Mouse (Mus musculus) forebrain, embryonic 14.5 days (tissue): ENCODE measurements around the gene Gm21586. TPM values are rescaled to one million over a fixed set of nuclear protein-coding genes. Genes with fewer than 3 reads are reported as not detected.
"Not testable (repeated sequence)": the region's sequence is repeated elsewhere in the genome, so short reads cannot be mapped to it uniquely, and the experiment has no call there.

Experiments
- ATAC-seq: fragments of 200-750 bp; cut with Nextera tagmentation; 2 replicates; pipeline ENCODE4 v1.8.0; 2017; ENCODE audit warnings: mild to moderate bottlenecking, moderate library complexity
- DNase-seq: peaks from one replicate; pipeline ENCODE4 v3.0.0-alpha.2; 2015; ENCODE audit warnings: low spot score
- H3K27ac ChIP-seq: fragments of 300-500 bp; sonication (generic); 2 replicates; pipeline ENCODE4 v1.5.1; 2014; ENCODE audit warnings: low read depth, mild to moderate bottlenecking, control low read depth, low read length, moderate library complexity
- H3K27me3 ChIP-seq: fragments of 300-500 bp; sonication (generic); replicated peaks from 2 replicates; pipeline ENCODE4 v1.6.1; 2014; ENCODE audit warnings: low read length, control low read depth, mixed read lengths; ENCODE audit not compliant: control insufficient read depth, insufficient read depth
- H3K36me3 ChIP-seq: fragments of 300-500 bp; sonication (generic); 2 replicates; pipeline ENCODE4 v1.6.1; 2014; ENCODE audit warnings: low read length, control low read depth; ENCODE audit not compliant: control insufficient read depth, insufficient read depth
- H3K4me1 ChIP-seq: fragments of 300-500 bp; sonication (generic); 2 replicates; pipeline ENCODE4 v1.6.1; 2014; ENCODE audit warnings: antibody characterized with exemption, low read length, control low read depth; ENCODE audit not compliant: control insufficient read depth, insufficient read depth
- H3K4me2 ChIP-seq: fragments of 300-500 bp; sonication (generic); 2 replicates; pipeline ENCODE4 v1.6.1; 2014; ENCODE audit warnings: mild to moderate bottlenecking, control low read depth, low read length
- H3K4me3 ChIP-seq: fragments of 300-500 bp; sonication (generic); 2 replicates; pipeline ENCODE4 v1.5.1; 2014; ENCODE audit warnings: low read depth, low read length, control low read depth
- H3K9ac ChIP-seq: fragments of 300-500 bp; sonication (generic); 2 replicates; pipeline ENCODE4 v1.6.1; 2014; ENCODE audit warnings: mild to moderate bottlenecking, low read length, control low read depth, moderate library complexity
- H3K9me3 ChIP-seq: fragments of 300-500 bp; sonication (generic); replicated peaks from 2 replicates; pipeline ENCODE4 v1.6.1; 2016; ENCODE audit warnings: low read length, control low read depth, mixed read lengths; ENCODE audit not compliant: control insufficient read depth
- WGBS: fragments of 180-500 bp; shearing (Covaris S2); extraction: QIAGEN DNeasy Blood & Tissue Kit; methylation state at CpG from one replicate; pipeline ENCODE4 v1.1.7; 2014; 5-methylcytosine and 5-hydroxymethylcytosine counted together
- polyA plus RNA-seq: library from polyadenylated mRNA; unstranded; fragments of >200 nt; fragmentation: Nextera tagmentation; extraction: Ambion mirVana; gene quantifications from 2 replicates; pipeline ENCODE4 v1.2.1, GENCODE M21; 2014

Gene Gm21586
- polyA plus RNA-seq = not detected in 2 replicates

DNA sequence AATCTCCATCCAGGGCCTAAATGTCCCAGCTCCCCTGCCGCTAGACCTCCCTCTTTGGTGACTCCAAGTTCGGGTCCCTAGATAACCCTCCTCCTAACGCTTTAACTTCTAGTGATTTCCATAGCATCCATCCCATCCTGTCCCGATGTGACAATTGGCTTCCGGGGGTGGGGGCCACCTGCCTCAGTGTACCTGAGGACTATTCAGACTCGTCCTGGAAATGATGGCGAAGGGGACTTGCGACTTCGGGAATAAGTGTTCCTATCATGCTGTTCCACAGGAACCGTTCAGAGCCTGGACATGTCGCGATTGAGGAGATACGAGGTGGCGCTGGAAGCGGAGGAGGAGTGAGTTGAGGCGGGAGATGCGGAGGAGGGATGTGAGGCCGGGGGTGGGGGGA lies at the start of gene Gm21586:
Gm21586 (plus strand) TSS at position 301 of the 400 bp plus-strand sequence.
- H3K4me3 ChIP-seq, H3K36me3 ChIP-seq, ATAC-seq, H3K4me2 ChIP-seq, H3K27ac ChIP-seq, H3K27me3 ChIP-seq, H3K9ac ChIP-seq, H3K4me1 ChIP-seq, H3K9me3 ChIP-seq, DNase-seq: not testable (repeated sequence)
- no CpG with 5 or more reads among the region's 18 CpGs for WGBS

DNA sequence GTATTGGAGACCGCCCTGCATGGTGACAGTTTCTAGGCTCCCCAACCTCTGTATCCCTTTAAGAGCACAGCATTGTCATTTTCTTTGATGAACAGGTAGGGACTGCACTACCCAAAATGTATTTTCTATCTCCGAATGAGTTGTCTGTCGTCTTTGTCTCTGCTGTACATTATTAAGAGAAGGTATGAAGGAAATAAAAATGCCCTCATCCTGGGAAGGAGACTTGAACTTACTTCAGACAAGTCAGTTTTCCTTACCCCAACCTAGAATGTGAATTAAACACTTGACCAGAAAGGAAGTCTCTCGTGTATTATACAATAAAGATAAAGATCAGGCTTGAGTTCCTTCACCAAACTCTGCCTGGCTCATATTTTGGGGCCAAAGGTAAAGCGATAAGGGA lies 27.3 kb downstream of the Gm21586 start, which contains the start of gene Gm2163:
Gm2163 (plus strand) TSS at position 301 of the 400 bp plus-strand sequence.
- not testable (repeated sequence) for H3K9ac ChIP-seq, H3K4me2 ChIP-seq, H3K36me3 ChIP-seq, ATAC-seq, H3K4me1 ChIP-seq, DNase-seq, H3K27ac ChIP-seq, H3K4me3 ChIP-seq, H3K9me3 ChIP-seq, H3K27me3 ChIP-seq
- WGBS = no CpG with 5 or more reads among the region's 5 CpGs

Other genes with a start within 250 kb of the Gm21586 start
- not detected in 2 replicates for gene Gm10600, start 198.7 kb upstream of the Gm21586 start, polyA plus RNA-seq
- gene Ccl21b, start 183.6 kb upstream of the Gm21586 start, polyA plus RNA-seq = not detected in 2 replicates
- not detected in 2 replicates for gene Gm21953, start 145.1 kb upstream of the Gm21586 start, polyA plus RNA-seq
- gene Fam205a3, start 121.0 kb upstream of the Gm21586 start, polyA plus RNA-seq = not detected in 2 replicates
- 0.14 TPM in 1 of 2 replicates, not detected in the other for gene Gm2163, start 27.4 kb downstream of the Gm21586 start, polyA plus RNA-seq
- not detected in 2 replicates for gene Fam205a2, start 88.8 kb downstream of the Gm21586 start, polyA plus RNA-seq
- gene Gm10591, start 172.8 kb downstream of the Gm21586 start, polyA plus RNA-seq = not detected in 2 replicates
- gene Gm2564, start 190.3 kb downstream of the Gm21586 start, polyA plus RNA-seq = not detected in 2 replicates
- not detected in 2 replicates for gene Ccl27b, start 215.9 kb downstream of the Gm21586 start, polyA plus RNA-seq
- gene Il11ra2, start 222.5 kb downstream of the Gm21586 start, polyA plus RNA-seq = not detected in 2 replicates